Mouse (Mus musculus) ES-CJ7 (cell line): ENCODE measurements around the gene Rai14.

Experiments
- DNase-seq: peaks from one replicate; pipeline ENCODE4 v3.0.0; 2011; ENCODE audit warnings: low read depth, low spot score

Gene Rai14

GRCm38 (mm10) chr15:10652931-10653475 is 61.4 kb downstream of the Rai14 start:
- DNase-seq: no peak

DNA sequence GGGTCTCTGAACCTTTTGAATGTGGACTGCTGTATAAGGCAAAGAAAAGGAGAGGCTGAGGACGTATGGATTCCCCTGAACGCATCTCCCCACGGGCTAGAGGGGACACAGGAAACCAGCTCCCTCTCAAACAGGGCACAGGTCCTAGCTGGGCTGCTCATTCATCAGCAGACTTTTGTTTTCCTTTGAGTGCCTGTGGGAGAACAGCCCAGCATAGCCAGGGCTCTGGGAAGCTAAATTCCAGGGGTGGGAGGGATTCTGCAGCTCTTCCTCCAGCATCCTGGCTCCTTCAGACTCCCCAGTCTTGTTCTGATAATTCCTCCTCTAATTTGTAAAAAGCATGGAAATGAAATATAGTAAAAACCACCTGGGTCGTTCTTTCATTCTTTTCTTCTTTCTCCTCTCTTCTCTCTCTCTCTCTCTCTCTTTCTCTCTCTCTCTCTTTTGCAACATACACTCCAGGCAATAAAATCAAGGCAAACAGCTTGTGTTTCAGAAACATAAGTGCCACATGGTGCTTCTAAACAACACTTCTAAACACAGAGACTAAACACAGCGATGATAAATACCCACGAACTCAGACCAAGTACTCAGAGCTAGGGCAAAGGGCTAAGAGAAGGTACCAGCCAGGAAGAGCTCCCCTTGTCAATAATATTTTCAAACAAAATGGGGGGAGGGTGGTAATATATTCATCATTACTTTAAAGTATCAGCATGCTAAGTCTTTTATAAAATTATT is 65.9 kb downstream of the Rai14 start:
- DNase-seq: peak; percentile 50

DNA sequence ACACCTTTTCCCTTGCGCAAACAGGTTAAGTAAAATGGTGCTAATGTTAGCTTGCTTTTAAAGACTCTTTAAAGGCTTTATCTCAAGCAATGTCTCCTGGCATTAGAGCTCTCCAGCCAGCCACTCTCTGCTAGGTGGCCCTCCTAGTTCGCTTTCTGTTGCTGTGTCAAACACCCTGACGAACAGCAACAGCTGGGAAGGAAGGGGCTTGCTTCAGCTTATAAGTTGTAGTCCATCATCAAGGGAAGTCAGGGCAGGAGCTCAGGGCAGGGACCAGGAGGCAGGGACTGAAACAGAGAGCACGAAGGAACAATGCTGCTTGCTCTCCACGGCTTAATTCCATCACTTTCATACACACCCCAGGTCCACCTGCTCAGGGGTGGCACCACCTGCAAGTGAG is 68.1 kb downstream of the Rai14 start:
- no peak for DNase-seq

- DNase-seq: no peak
Measured at GRCm38 (mm10) chr15:10645101-10645500, 69.3 kb downstream of the Rai14 start.

- DNase-seq: no peak
Measured at GRCm38 (mm10) chr15:10643819-10644218, 70.6 kb downstream of the Rai14 start.

DNA sequence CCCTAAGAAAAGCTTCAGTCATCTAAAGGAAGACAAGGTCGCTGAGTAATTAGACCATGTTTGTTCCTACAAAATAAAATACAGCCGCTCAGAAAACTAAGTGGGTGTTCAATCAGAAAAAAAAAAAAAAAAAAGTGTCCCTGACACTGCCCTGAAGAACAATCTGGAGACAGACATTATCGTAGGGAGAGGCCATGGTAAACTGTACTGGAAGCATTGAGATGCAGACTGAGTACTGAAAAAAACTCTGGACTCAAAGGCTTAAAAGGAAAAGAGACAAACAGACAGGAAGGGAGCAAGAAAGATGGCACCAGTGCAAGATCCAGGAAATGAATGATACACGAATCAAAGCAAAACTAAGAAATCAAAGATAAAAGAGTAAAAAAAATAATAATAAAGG is 71.2 kb downstream of the Rai14 start:
- peak; percentile 61 for DNase-seq

DNA sequence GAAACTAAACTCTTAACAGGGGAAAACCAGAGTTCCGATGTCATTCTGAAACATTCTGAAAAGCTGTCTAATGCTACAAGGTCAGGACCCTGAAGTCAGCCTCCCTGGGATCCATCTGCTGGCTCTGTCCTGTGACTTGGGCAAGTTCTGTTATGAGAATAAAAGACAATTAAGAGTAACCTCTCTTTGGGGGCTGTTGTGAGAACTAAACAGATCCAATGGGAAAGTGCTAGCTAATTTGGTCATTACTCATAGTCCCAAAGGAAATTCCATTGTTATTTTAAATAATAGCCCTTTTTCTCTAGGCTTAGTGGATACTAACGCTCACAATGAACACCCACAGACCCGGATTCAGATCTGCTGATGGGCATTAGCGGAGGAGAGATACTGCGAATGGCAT is 72.0 kb downstream of the Rai14 start:
- no peak for DNase-seq

DNA sequence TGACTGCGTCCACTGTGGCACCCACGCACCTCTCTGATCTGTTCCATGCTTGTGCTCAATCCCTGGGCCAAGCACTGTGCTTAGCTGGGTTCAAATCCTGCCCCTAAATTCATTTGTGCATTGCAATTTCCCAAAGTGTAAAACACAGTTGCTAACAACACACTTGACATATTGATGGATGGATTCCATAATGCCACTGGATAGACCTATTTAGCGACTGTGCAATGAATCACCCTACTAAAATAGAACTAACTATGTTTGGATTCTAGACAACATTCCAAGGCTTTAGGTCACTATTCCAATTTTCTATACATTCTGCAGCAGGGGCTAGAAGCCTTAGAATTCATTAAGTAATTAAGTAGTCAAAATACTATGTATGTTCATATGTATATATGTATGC is 73.7 kb downstream of the Rai14 start:
- no peak for DNase-seq

GRCm38 (mm10) chr15:10637251-10637793 is 77.1 kb downstream of the Rai14 start:
- no peak for DNase-seq

- DNase-seq: no peak
Measured at GRCm38 (mm10) chr15:10636844-10637243, 77.6 kb downstream of the Rai14 start.

GRCm38 (mm10) chr15:10635121-10635520 is 79.3 kb downstream of the Rai14 start:
- DNase-seq: no peak

DNA sequence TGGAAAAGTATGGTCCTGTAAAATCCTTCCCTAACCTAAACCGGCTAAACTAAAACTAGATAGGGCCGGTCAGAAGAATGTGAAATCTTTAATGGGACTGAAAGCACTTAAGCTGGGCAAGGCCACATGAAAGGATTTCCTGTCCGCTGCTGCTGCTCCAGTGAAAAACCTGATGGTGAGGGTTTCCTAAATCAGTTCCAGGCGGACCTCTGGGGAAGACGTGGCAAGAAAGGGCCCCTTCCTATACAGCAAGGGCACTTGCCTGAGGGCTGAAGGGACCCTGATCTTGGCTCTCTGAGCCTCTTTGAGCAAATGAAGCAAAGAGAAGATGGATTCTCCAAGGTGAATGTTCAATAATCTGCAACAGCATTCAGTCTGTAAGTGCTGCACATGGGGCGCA is 80.2 kb downstream of the Rai14 start:
- peak; percentile 55 for DNase-seq

- peak; percentile 51 for DNase-seq
Measured at GRCm38 (mm10) chr15:10633381-10633780, 81.0 kb downstream of the Rai14 start.

- no peak for DNase-seq
Measured at GRCm38 (mm10) chr15:10632581-10632980, 81.8 kb downstream of the Rai14 start.

- DNase-seq: no peak
Measured at GRCm38 (mm10) chr15:10632060-10632459, 82.4 kb downstream of the Rai14 start.

- peak; percentile 44 for DNase-seq
Measured at GRCm38 (mm10) chr15:10631541-10631940, 82.9 kb downstream of the Rai14 start.

DNA sequence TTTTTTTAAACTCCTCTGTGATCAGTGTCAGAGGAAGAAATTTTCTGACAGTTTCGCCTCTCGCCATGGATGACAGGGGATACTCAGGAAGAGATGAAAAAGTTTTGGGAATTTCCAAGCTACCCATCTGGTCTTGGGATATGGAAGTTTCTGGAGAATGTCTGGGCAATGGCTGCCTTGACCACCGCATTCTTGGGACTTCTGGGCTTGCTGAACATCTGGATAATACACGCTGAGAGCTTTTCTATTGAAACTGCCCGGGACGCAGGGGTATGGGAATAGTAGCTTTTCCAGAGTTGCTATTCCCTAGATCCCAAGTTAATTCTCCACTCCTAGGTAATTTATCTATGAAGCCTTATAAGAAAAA is 85.5 kb downstream of the Rai14 start:
- no peak for DNase-seq

DNA sequence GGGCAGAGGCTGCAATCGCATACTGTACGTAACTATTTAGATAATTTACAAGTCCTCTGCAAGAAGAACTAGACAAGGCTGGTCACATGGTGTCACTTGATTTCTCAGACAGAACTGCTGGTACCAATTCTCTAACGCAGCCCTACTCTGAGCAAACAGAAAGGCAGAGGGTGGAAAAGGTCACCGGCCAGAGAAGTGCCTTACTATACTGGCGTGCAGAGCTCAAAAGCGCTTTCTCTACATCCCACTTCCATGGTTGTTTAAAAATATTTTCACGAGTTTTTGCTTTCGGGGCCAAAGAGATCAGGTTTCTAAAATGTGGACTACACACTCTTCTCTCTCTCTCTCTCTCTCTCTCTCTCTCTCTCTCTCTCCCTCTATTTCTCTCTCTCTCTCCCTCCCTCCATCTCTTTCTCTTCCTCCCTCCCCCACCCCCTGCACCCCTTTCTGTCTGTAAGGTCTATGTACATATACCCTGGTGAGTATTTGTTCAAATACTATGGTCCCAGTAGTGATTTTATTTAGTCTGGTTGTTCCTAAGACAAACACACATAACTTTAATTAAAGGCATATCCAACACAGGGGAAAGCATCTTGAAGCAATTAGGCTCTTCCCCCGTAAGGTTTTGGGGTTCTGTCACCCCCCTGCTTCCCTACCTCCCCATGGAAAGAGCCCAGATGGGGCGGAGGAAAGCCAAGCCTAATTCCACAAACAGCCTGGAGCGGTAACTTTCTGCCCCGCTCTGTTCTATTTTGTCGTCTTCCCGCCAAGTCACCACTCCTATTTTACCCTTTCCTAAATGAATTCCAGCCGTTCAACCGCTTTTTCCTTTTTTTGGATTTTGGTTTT is 86.1 kb downstream of the Rai14 start:
- DNase-seq: no peak

DNA sequence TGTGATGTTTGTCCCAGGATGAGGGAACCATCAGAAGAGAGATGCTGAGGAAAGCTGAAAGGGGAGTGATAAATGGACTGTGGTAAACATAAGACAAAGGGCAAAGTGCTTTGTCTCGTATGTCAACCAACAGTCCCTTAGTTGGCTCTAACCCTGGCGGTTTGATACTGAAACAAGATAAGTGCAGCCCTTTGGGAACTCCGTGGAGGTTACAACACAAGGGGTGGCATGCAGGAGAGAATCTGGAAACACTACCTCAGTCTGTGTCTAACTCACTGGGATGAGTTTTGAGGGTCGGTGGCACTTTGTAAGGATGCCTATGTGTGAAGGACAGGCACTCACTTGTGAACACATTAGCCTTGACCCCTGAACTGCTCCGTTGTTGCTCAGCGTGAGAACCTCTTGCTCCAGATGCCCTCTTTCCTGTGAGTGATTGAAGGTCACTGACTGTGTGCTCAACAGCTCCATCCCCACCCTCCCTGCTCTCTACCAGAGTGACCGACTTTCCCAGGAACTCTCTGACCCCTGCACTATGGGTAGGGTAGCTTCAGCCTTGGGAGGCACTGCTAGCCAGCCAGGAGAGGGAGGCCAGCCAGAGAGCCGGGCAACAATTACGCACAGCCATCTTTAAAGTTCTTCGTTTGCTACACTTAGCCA is 90.7 kb downstream of the Rai14 start:
- peak; percentile 48 for DNase-seq

DNA sequence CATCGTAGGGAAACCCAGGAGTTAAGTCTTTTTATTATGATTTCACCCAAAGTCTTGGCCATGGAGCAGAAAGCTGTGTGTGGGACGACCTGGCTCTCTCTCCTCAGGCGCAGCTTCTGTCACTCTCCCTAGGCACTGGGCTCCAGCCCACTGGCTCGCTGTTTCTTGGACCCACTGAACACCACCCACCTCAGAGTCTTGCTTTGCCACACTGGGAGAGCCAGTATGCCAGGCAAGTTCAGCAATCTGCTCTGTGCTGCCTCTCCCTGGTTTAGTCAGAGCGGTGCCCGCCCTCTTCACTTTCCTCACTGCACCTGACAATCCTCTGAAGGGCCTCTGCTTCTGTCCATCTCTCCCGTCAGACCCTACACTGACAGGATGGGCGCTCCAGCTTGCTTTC is 93.2 kb downstream of the Rai14 start:
- DNase-seq: no peak

GRCm38 (mm10) chr15:10619678-10620077 is 94.7 kb downstream of the Rai14 start:
- peak; percentile 26 for DNase-seq

- DNase-seq: peak; percentile 32
Measured at GRCm38 (mm10) chr15:10618276-10618675, 96.1 kb downstream of the Rai14 start.
